Mouse (Mus musculus): ENCODE data around the gene Sit1.
A peak's percentile ranks its signal among the peaks of the same experiment; 100 is the strongest.
"Not testable (repeated sequence)": the region's sequence is repeated elsewhere in the genome, so short reads cannot be mapped to it uniquely, and the experiment has no call there.

The Sit1 gene

DNA sequence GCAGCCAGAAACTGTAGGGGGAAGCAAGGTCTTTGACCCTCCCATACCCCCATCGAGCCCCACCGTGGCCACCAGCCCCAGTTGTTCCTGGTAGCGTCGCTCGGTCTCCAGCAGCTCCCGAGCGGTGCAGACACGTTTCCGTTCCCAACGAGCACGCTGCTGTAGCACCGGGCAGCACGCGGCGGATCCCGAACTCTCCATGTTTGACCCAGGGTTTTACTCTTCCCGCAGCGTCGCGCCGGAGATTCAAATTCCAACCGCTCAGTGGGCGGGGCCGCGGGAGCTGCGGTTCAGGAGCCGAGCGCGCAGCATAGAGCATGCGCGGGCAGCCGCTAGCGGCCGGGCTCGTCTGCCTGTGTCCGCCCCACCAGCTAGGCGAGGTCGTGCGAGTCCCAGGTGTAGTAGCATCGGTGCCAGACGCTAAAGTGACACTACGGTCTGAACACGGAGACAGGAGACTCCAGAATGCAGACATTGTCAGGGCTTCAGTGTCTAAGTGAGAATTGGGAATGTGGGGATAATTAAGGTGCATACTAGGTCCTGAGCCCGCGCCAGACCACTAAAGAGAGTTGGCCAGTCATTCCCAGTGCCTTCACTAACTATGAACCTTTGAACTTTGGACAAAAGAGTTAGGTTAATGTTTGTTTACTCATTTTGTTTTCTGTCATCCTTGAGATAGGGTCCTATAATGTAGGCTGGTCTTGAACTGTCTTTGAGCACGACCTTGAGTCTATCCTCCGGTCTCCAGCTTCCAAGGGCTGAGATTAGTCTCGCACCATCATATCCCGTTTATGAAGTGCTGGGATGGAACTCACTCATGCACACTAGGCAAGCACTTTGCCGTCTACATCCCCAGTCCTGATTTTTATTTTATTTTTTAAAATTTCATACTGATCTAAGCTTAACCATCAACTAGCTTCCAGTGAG is 16.1 kb upstream of the Sit1 start, which contains the start of gene Arhgef39:
TSS of gene Arhgef39 (minus strand) at position 289 of the 927 bp plus-strand sequence.
- peak; percentile 79 for DNase-seq (ENCODE audit: low read depth, low spot score)

DNA sequence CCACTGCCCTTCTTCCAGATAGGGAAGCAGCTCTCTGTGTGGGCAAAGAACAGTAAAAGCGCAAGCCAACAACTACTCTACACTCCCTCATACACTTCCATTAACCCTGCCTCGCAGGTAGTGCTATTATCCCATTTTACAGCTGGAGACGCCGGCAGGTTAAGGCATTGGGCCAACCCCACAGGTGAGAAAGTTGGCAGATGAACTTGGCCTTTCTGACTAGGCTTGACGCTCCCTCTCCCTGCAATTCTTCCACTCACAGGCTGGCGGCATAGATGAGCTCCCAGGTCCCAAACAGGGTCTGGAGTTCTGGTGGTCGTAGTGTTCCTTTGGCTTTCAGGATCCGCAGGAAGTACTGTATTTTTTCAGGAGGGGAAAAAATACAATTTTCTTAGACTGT is 15.4 kb upstream of the Sit1 start:
- no peak for DNase-seq (ENCODE audit: low read depth, low spot score)

DNA sequence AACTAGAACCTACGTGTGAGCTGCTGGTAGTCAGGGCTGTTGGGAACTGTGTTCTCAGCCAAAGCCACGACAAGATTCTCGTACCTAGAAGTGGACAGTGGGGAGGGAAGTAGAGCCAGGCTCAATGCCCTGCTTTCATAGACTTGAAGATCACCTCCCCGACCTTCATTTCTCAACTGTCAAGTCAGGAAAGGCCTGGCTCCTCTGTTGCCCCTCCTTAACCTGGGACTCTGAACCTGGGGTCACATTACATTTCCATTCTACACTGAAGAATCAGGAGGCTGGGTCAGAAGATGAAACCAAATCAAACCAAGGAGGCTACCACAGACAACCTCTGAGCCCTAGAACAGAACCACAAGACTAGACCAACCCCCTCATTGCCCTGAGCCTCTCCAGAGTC is 14.4 kb upstream of the Sit1 start:
- DNase-seq (ENCODE audit: low read depth, low spot score), result no peak

DNA sequence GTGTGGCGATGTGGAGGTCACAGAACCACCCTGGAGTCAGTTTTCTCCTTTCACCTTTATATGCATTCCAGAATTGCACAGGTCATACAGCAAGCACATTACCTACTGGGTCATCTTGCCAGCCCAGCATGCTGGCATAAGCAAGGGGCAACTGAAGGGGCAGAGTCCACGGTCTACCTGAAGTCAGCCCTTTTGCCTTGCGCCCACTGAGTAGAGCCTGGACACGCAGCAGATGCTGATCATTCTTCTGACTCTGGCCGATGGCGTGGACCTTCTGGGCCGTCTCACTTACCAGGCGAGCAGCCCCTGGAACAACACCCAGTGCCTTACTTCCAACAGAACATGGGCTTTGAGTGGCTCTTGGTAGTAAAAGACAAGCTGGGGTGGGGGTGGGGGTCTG is 13.9 kb upstream of the Sit1 start:
- no peak for DNase-seq (ENCODE audit: low read depth, low spot score)

DNA sequence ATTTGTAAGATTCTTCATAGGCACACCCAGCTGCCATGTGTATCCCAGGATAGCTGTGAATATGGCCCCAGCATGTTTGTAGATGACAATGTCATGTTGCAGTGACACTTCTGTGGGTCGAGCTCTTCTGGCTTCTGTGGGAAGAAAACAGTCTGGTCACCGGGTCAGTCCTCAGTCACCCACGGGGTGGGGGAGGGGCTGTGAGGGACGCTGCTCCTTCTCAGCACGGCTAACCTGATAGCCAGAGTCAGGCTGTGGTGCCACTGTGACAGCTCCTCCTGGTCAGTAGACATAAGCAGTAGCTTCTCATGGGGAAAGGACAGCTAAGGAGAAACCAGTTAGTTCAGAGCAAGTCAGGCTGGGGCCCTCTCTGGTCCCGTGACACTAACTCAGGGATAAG is 13.1 kb upstream of the Sit1 start:
- no peak for DNase-seq (ENCODE audit: low read depth, low spot score)

DNA sequence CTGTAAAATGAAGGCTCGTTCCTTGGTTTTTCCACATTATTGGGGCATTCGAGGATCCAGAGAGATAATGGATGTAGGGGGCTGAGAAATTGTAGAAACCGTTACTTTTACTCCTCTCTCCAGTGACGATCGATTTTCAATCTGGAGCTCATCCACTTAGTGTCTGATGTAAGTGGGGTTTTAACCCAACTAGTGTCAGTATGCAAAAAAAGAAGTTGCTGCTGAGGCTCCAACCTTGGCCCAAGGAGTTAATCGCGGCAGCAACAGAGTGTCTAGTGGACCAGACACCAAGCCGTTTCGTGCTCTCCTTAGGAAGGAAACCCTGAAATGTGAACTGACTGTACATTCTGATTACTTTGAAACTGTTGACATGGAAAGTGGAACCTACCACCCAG is 10.3 kb upstream of the Sit1 start:
- DNase-seq (ENCODE audit: low read depth, low spot score), result no peak

DNA sequence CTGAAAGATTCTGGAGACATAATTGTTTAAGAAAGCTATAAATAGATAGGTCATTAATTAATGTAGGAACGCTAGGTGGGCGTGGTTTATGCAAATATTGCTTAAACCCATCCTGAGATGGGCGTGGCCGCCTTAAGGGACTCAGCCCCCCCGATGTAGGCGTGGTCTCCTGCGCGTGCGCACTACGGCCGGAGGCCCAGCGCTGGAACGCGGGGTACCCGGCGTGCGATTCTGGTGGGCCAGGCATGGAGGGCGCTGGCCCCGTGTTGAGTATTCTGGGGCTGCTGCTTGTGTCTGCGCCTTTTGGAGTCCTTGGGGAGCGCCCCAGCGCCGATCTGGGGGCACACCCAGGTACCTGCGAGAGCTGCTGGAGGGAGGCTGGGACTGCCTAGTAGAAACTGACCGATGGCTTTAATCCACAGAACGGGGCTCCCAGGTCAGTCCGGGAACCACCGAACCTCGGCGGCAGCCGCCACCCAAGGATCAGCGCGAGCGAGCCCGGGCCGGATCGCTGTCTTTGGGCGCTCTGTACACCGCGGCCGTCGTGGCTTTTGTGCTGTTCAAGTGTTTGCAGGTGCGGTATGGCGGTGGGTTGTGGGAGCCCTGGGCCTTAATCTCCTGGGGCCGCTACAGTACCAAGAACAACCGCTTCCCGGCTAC is 9.8 kb upstream of the Sit1 start:
- DNase-seq (ENCODE audit: low read depth, low spot score), result peak; percentile 96

DNA sequence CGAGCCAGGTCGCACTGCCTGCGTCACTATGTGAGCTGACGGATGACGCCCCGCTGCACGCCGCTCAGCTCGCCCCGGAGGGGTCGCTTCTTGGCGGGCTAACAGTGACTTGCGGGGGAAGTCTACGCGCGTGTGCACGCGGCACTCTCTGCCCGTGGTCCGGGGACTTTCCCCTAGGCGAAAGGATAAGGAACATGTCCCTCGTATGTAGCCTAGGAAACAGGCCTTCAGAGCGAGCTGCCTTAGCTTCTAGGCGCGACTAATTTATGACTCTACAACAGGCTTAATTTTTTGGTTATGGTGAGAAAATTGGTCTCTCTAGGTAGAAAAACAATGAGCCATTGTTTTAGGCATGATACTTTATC is 9.3 kb upstream of the Sit1 start, which contains the start of gene Ccdc107:
TSS of gene Ccdc107 (plus strand) at position 80 of the 365 bp plus-strand sequence.
- DNase-seq (ENCODE audit: low read depth, low spot score), result peak; percentile 89

DNA sequence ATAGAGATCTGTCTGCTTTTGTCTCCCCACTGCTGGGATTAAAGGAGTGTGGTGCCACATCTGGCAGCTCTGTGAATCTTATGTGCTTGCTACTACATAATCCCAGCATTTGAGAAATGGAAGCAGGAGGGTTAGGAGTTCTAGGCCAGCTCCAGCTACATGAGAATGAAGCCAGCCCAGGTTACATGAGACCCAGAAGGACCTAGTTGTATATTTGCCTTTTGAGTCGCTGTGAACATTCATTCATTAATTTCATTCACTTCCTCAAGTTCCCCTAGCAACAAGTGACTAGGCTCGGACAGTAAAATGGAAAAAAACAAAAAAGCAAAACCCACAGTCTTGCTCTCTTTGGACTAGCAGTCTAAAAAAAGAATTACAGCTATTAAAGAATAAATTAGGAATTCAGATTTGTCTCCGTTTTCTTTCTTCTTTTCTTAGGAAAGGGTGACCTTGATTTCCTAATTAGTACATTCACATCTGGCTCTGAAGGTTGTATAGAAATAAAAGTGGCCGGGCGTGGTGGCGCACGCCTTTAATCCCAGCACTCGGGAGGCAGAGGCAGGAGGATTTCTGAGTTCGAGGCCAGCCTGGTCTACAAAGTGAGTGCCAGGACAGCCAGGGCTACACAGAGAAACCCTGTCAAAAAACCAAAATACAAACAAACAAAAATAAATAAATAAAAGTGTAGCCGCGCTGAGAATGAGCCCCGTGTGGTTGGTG is 8.7 kb upstream of the Sit1 start:
- DNase-seq (ENCODE audit: low read depth, low spot score), result no peak

DNA sequence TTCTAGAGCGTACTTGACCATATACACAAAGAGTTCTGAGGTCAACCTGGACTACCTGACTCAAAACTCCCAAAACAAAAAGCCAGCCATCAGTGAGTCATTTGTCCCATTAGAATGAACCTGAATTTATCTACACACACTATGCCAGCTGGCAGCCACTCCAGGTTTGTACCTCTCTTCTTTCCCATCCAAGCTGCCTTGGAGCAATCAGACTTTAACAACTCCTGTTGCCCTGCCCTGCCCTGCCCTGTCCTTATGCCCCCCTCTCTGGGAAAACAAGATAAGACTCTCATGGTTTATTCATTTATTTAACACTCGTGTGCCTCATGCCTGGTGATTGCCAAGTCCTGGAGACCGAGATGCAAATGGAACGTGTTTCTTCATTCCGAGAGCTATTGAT is 7.3 kb upstream of the Sit1 start:
- DNase-seq (ENCODE audit: low read depth, low spot score), result no peak

DNA sequence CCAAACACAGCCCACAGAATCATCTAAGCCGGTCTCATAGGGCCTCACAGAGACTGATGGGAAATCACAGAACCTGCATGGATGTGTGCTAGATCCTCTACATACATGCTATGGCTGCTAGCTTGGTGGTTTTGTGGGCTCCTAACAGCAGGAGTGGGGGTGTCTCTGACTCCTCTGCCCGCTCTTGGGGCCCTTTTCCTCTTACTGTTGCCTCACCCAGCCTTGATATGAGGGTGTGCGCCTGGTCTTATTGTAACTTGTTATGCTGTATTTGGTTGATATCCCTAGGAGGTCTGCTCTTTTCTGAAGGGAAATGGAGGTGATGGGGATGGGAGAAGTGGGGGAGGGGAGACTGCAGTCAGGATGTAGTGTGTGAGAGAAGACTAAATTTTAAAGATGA is 6.1 kb upstream of the Sit1 start:
- DNase-seq (ENCODE audit: low read depth, low spot score), result no peak

DNA sequence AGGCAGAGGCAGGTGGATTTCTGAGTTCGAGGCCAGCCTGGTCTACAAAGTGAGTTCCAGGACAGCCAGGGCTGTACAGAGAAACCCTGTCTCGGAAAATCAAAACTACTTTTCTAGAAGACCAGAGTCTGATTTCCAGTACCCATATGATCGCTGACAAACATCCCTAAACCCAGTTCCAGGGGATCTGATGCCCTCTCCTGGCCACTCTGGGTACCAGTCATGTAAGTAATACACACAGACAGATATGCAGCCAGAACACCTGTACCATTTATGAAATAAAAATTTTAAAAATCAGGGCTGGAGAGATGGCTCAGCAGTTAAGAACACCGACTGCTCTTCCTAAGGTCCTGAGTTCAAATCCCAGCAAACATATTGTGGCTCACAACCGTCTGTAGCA is 2.1 kb upstream of the Sit1 start:
- not testable (repeated sequence) for DNase-seq (ENCODE audit: low read depth, low spot score)

DNA sequence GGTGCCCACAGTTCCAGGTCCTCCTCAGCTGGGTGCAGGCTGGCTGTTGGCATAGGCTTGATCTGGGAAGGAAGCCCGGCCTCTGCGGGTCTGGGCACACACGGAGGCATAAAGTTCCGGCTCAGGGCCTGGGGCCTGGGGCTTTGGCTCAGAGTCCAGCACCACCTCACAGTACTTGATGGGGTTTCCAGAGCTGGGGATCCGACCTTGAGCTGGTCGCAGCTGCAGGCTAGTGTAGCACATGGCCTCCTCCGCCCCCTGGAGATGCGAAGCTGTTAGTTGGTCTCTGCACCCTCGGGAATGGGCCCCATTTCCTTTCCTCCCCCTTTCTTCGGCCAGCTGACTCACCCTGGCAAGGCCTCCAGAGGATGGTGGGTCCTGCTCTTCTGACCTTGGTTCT is 943 bp downstream of the Sit1 start:
- no peak for DNase-seq (ENCODE audit: low read depth, low spot score)

DNA sequence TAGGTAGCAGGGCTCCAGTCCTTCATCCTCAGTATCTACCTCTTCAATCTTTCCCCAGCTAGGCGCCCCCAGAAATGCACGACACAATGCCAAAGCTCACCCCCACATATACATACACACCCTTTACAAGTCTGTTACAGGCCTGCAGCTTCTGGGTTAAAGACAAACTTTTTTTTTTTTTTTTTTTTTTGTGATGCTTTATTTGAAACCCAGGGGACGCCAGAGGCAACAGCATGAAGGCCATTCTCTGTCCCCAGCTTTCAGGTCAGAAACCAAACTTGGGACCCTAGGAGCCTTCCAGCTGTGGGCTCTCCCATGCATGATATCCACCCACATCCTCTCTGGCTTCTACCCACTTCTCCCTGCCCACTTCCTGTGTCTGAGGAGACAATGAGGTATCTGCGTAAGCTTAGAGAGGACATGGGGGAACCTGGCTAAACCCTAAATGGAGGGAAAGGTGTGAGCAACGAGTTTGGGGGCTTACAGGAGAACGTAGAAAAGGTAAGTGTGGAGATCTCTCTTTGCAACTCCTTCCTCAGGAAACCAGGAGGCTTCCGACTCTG is 1.6 kb downstream of the Sit1 start:
- no peak for DNase-seq (ENCODE audit: low read depth, low spot score)

DNA sequence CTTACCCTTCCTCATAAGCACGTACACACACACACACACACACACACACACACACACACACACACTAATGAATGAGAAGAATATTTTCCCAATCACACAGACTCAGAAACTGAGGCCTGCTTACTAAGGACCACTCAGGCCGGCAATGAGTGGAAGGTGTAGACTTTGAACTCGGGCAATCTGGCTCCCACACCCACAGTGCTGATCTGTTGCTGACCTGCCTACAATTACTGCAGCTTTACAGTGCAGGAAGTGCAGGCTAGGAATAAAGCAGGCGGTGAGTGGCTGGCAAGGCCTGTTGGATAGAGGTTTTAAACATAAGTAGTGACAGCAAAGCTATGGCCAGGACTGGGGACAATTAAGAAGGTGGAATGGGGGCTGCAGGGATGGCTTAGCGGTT is 2.5 kb downstream of the Sit1 start:
- DNase-seq (ENCODE audit: low read depth, low spot score), result no peak

DNA sequence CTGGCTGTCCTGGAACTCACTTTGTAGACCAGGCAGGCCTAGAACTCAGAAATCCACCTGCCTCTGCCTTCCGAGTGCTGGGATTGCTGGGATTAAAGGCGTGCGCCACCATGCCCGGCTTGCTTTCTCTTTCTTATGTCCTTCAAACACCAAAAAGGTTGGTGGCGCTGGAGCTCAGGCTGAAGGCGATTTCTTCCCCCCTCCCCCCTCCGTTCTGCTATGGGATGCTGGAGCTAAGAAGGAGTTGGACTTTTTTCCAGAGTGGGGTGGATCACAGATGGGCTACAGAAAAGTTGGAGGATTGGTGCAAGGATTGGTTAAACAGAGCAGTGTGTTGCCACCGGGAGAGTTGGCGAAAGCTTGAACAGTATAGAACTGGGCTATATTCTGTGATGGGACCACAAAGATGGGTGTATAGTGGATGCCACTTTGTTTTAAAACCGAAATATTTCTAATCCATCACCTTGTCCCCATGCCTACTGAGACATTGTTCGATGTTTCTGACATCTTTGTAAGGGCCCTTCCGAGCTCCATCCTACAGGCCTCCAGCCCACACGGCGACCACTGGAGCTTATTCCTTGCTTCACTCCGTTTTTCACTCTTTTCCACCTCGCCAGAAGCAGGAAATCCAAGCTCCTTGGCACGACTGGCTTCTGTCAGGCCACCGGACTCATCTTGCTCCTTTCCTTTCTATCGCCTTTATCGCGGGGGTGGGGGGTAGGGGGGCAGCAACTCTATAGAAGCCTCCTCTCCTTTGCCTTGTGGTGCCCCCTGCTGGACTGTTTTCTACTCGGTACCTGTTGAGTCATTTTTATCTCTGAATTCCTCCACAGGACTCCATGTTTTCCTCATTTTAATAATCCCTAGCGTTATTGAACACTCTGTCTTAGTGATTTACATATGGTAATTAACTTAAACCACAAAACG is 4.4 kb downstream of the Sit1 start:
- peak; percentile 67 for DNase-seq (ENCODE audit: low read depth, low spot score)

DNA sequence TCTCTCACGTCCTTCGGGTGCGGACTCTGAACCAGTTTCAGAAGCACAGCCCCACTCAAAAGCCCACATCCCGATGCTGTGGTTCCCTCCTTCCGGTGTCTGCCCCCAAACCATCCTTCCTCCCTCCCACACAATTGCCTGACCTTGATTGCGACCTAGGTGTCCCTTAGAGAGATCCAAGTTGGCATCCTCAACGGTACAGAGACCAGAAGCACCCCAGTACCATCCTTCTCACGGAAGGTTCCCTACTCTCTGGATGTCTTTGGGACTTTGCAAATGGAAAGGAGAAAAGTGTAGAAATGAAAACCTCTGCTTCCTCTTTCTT is 5.0 kb downstream of the Sit1 start:
- DNase-seq (ENCODE audit: low read depth, low spot score), result no peak

DNA sequence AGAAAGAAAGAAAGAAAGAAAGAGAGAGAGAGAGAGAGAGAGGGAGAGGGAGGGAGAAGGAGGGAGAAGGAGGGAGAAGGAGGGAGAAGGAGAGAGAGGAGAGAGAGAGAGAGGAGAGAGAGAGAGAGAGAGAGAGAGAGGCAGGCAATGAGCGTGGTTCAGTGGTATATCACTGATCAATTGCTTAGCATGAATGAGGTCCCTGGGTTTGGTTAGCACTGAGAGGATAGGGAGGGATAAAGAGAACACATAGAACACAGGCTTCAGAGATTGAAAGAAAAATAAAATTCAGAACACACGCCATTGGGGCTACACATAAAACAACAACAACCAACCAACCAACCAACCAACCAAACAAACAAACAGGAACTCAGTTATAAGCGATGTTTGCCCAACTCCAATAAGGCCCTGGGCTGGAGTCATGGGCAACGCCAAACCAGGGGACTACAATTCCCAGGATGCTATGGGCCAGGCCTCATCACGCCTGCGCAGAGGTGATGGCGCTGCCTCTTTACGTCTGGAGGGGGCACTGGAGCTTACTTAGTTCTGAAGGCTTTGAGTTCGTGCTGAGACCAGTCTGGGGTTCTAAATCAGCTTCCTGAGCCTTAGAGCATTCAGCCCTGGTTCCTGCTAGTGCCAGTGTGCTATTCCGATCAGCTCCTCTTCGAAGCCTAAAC is 5.5 kb downstream of the Sit1 start:
- DNase-seq (ENCODE audit: low read depth, low spot score), result peak; percentile 78

DNA sequence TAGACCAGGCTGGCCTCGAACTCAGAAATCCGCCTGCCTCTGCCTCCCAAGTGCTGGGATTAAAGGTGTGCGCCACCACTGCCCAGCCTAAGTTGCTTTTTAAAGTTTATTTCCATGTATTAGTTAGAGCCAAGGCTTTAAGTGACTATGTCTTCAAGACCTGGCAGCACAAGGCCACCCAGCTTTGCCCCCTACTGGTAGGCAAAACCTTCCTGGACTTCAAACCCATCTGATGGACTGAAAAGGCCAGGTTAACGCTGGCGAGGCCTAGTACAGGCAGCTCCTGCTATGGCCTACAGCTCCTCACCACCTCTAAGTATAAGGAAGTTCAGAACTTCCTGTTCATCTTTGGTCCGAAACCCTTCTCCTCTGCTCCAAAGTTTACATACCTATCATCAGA is 6.9 kb downstream of the Sit1 start:
- DNase-seq (ENCODE audit: low read depth, low spot score), result no peak

DNA sequence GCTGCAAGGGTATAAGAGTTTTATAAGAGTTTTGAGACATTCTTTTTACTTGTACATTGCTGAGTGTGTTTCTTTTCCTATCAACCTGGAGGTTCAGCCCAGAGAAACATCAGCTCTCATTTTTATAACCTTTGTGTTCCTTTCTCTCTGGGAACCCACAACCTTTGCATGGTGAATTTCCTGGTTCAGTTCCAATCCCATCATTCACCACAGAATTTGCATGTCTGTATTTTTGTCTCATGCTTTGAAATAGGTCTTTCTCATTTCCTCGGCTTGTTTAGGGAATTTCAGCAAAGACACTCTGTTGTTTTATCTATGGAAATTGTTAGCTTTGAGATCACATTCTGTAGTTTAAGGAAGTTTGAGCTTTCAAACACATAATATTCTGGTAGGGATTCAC is 9.9 kb downstream of the Sit1 start:
- no peak for DNase-seq (ENCODE audit: low read depth, low spot score)

DNA sequence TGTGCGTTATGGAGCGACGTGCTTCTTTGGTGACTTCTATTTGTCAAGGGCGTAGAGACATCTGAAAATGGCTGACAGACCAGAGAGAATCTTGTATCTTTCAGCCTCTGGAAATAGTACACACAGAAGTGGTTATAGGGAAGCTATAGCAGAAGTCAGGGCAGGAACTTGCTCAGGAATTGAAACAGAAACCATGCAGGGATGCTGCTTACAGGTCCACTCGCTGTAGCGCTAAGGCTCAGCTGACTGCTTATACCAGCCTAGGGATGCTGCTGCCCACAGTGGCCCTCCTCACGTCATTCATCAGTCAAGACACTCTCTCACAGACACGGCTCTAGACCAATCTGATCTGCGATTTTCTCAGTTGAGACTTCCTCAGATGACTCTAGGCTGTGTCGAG is 13.2 kb downstream of the Sit1 start:
- DNase-seq (ENCODE audit: low read depth, low spot score), result no peak

All from retina, postnatal 7 days (tissue).